Mouse (Mus musculus): ENCODE measurements around the gene 1700019N19Rik. TPM values are rescaled to one million over a fixed set of nuclear protein-coding genes. Genes with fewer than 3 reads are reported as not detected.

Gene 1700019N19Rik
- polyA plus RNA-seq, 1 experiment, result not detected

DNA sequence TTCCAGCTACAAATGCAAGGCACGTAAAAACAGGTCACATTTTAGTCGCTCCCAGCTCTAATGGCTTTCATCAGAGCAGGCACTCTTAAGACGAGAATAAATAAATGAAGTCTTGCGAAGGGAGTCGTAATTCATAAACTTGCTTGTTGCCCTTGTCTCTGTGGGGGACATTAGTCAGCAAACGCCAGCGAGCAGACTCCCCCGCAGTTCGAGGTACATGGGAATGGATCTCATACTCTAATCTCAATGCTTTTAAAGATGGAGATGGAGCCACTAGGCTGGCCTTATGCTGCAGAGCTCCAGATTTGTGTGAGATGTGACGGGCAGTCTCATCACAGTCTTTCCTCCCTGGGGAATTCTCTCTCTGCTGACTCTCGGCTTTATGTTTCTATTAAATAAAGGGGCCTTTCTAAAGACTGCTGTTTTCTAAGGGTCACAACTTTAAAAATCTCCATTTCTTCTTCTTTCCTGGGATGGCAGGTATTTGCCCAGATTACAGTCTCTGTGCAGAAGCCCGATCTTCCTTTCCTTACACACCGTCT, 39.4 kb upstream of the 1700019N19Rik start:
- Histone ChIP-seq H3K27me3 (ENCODE audit: control insufficient read depth, insufficient read depth, low read length, poor library complexity, severe bottlenecking) (no peaks in the 10 kb centered on the region), H3K4me3 (ENCODE audit: low read depth, low read length) (no peak overlapping the region), H3K36me3 (ENCODE audit: control insufficient read depth, insufficient read depth, low read length, poor library complexity, severe bottlenecking) (no peaks in the 10 kb centered on the region), H3K9me3 (replicated peaks; ENCODE audit: control insufficient read depth, insufficient read depth, low read length, poor library complexity, severe bottlenecking) (no peaks in the 10 kb centered on the region), H3K4me1 (ENCODE audit: control insufficient read depth, insufficient read depth, low read length) (no peaks in the 10 kb centered on the region), H3K9ac (ENCODE audit: low read depth, poor library complexity, severe bottlenecking) (no peak overlapping the region), H3K27ac (ENCODE audit: insufficient read depth, low read length) (no peak overlapping the region)
- TF ChIP-seq CTCF (IDR thresholded peaks at IDR 0.05; ENCODE audit: low read depth, low read length) (no peak), EP300 (IDR thresholded peaks at IDR 0.05; ENCODE audit: insufficient read depth, low read depth, low read length) (no peak), POLR2A (IDR thresholded peaks at IDR 0.05; ENCODE audit: insufficient read depth, low read length) (no peak)

DNA sequence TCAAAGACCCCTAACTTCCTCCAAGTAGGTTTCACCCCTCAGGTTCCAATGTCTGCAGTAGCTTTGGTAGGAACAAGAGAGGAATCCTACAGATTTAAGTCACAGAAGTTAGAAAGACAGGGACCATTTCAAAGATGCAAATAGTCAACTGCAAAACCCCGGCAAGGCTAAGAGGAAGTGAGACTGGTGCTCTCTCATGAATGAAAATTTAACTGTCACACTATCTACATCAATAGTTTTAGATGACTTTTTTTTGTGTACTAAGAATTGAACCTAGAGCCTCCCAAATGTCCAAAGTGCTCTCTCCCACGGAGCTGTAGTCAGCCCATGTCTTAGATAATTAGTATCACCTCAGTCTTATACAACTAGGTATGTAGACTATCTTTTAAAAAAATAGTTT, 38.7 kb upstream of the 1700019N19Rik start:
- Histone ChIP-seq H3K4me3 (ENCODE audit: low read depth, low read length) (no peak overlapping the region), H3K4me1 (ENCODE audit: control insufficient read depth, insufficient read depth, low read length) (no peaks in the 10 kb centered on the region), H3K27ac (ENCODE audit: insufficient read depth, low read length) (no peak overlapping the region), H3K9ac (ENCODE audit: low read depth, poor library complexity, severe bottlenecking) (no peak overlapping the region), H3K36me3 (ENCODE audit: control insufficient read depth, insufficient read depth, low read length, poor library complexity, severe bottlenecking) (no peaks in the 10 kb centered on the region), H3K27me3 (ENCODE audit: control insufficient read depth, insufficient read depth, low read length, poor library complexity, severe bottlenecking) (no peaks in the 10 kb centered on the region), H3K9me3 (replicated peaks; ENCODE audit: control insufficient read depth, insufficient read depth, low read length, poor library complexity, severe bottlenecking) (no peaks in the 10 kb centered on the region)
- TF ChIP-seq POLR2A (IDR thresholded peaks at IDR 0.05; ENCODE audit: insufficient read depth, low read length) (no peak), CTCF (IDR thresholded peaks at IDR 0.05; ENCODE audit: low read depth, low read length) (no peak), EP300 (IDR thresholded peaks at IDR 0.05; ENCODE audit: insufficient read depth, low read depth, low read length) (no peak)

DNA sequence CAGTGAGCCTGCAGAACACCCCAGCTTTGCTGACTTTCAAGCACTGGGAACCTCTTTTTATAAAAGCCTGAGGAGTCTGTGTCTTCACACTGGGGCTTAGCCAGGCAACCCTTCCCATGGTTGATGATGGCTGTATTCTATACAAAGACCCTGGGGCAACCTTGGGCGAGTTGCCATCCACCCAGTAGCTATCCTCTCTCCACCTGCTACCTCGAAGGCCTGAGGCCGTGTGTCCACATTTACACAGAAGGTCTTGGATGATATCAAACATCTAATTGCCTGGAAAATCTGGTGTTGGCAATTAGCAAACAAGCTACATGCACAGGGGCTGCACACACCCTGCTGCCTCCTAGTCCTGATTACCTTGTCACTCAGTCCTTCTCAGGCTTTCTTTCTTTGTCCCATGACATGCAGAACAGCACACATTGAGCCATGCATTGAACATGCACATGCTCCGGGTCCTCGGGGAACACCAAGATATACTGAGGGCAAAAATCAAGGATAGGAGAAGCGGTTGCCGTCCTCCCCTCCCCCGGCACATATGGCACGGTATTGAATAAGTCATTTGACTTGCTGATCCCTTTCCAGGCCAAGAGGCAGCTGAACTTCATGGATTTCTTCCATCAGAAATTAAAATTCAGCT, 37.1 kb upstream of the 1700019N19Rik start:
- Histone ChIP-seq H3K36me3 (ENCODE audit: control insufficient read depth, insufficient read depth, low read length, poor library complexity, severe bottlenecking) (no peaks in the 10 kb centered on the region), H3K27ac (ENCODE audit: insufficient read depth, low read length) (no peak overlapping the region), H3K4me1 (ENCODE audit: control insufficient read depth, insufficient read depth, low read length) (no peaks in the 10 kb centered on the region), H3K4me3 (ENCODE audit: low read depth, low read length) (no peak overlapping the region), H3K27me3 (ENCODE audit: control insufficient read depth, insufficient read depth, low read length, poor library complexity, severe bottlenecking) (no peaks in the 10 kb centered on the region), H3K9me3 (replicated peaks; ENCODE audit: control insufficient read depth, insufficient read depth, low read length, poor library complexity, severe bottlenecking) (no peaks in the 10 kb centered on the region), H3K9ac (ENCODE audit: low read depth, poor library complexity, severe bottlenecking) (no peak overlapping the region)
- TF ChIP-seq POLR2A (IDR thresholded peaks at IDR 0.05; ENCODE audit: insufficient read depth, low read length), result no peak
- no peak for TF ChIP-seq CTCF (IDR thresholded peaks at IDR 0.05; ENCODE audit: low read depth, low read length)
- no peak for TF ChIP-seq EP300 (IDR thresholded peaks at IDR 0.05; ENCODE audit: insufficient read depth, low read depth, low read length)

DNA sequence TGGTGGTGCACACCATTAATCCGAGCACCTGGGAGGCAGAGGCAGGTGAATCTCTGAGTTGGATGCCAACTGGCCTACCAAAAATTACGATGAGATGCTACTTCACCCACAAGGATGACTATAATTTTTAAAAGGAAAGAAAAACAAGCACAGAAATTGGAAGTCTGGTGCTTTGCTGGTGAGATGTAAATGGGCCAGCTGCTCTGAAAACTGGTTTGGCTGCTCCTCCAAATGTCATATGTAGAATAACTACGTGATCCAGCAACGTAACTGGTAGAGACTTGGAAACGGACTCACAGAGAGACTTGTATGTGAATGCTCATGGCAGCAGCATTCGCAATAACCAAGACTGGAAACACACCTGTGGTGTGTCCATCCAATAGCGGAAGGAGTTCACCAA, 35.9 kb upstream of the 1700019N19Rik start:
- Histone ChIP-seq H3K27ac (ENCODE audit: insufficient read depth, low read length) (no peak overlapping the region), H3K4me1 (ENCODE audit: control insufficient read depth, insufficient read depth, low read length) (no peaks in the 10 kb centered on the region), H3K4me3 (ENCODE audit: low read depth, low read length) (no peak overlapping the region), H3K9ac (ENCODE audit: low read depth, poor library complexity, severe bottlenecking) (no peak overlapping the region), H3K36me3 (ENCODE audit: control insufficient read depth, insufficient read depth, low read length, poor library complexity, severe bottlenecking) (no peaks in the 10 kb centered on the region), H3K9me3 (replicated peaks; ENCODE audit: control insufficient read depth, insufficient read depth, low read length, poor library complexity, severe bottlenecking) (no peaks in the 10 kb centered on the region), H3K27me3 (ENCODE audit: control insufficient read depth, insufficient read depth, low read length, poor library complexity, severe bottlenecking) (no peaks in the 10 kb centered on the region)
- TF ChIP-seq CTCF (IDR thresholded peaks at IDR 0.05; ENCODE audit: low read depth, low read length), result no peak

DNA sequence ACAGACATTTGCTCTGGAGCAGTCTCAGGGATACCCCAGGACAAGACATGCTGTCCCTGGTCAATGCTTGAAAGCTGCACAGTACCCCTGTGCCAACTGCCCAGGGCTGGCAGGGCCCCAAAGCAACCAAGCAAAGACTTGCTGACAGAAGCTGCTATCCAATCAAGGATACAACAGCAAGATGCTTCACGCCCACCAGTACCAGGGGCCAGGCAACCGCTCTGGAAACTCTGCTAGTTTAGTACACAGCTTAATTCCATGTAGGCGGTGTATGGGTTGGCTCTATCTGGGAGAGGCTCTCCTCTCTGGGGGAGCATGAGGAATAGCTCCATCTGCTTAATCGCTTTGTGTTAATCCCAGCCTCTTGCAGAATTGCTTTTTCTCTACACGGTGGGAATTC, 35.3 kb upstream of the 1700019N19Rik start:
- Histone ChIP-seq H3K27me3 (ENCODE audit: control insufficient read depth, insufficient read depth, low read length, poor library complexity, severe bottlenecking) (no peaks in the 10 kb centered on the region), H3K27ac (ENCODE audit: insufficient read depth, low read length) (no peak overlapping the region), H3K4me3 (ENCODE audit: low read depth, low read length) (no peak overlapping the region), H3K4me1 (ENCODE audit: control insufficient read depth, insufficient read depth, low read length) (no peaks in the 10 kb centered on the region), H3K9ac (ENCODE audit: low read depth, poor library complexity, severe bottlenecking) (no peak overlapping the region), H3K9me3 (replicated peaks; ENCODE audit: control insufficient read depth, insufficient read depth, low read length, poor library complexity, severe bottlenecking) (no peaks in the 10 kb centered on the region), H3K36me3 (ENCODE audit: control insufficient read depth, insufficient read depth, low read length, poor library complexity, severe bottlenecking) (no peaks in the 10 kb centered on the region)
- TF ChIP-seq POLR2A (IDR thresholded peaks at IDR 0.05; ENCODE audit: insufficient read depth, low read length) (no peak), CTCF (IDR thresholded peaks at IDR 0.05; ENCODE audit: low read depth, low read length) (no peak), EP300 (IDR thresholded peaks at IDR 0.05; ENCODE audit: insufficient read depth, low read depth, low read length) (no peak)

DNA sequence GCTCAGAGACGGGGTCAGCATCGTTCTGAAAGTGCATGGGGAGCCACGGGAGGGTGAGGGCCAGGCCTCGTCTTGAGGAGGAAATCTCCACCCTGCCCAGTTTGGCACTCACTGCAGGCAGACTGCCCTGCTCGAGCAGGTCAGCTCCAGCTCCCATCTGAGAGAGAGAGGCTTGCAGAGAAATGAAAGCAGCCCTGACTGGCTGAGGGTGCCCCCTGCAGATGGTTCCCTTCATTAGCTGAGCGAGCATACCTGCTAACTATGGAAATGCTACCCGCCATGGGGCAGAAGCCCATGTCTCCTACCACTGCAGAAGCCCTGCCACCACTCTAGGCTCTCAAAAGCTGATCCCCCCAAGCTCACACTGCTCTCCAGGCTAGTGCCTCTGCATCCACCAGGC, 33.4 kb upstream of the 1700019N19Rik start:
- H3K9me3 ChIP-seq (replicated peaks; ENCODE audit: control insufficient read depth, insufficient read depth, low read length, poor library complexity, severe bottlenecking), result no peaks in the 10 kb centered on the region
- TF ChIP-seq EP300 (IDR thresholded peaks at IDR 0.05; ENCODE audit: insufficient read depth, low read depth, low read length), result no peak
- TF ChIP-seq POLR2A (IDR thresholded peaks at IDR 0.05; ENCODE audit: insufficient read depth, low read length), result no peak
- TF ChIP-seq CTCF (IDR thresholded peaks at IDR 0.05; ENCODE audit: low read depth, low read length), result no peak
- H3K27me3 ChIP-seq (ENCODE audit: control insufficient read depth, insufficient read depth, low read length, poor library complexity, severe bottlenecking), result no peaks in the 10 kb centered on the region
- H3K36me3 ChIP-seq (ENCODE audit: control insufficient read depth, insufficient read depth, low read length, poor library complexity, severe bottlenecking), result no peaks in the 10 kb centered on the region
- H3K4me1 ChIP-seq (ENCODE audit: control insufficient read depth, insufficient read depth, low read length), result no peaks in the 10 kb centered on the region
- H3K4me3 ChIP-seq (ENCODE audit: low read depth, low read length), result no peak overlapping the region
- no peak overlapping the region for H3K27ac ChIP-seq (ENCODE audit: insufficient read depth, low read length)
- H3K9ac ChIP-seq (ENCODE audit: low read depth, poor library complexity, severe bottlenecking), result no peak overlapping the region

Measured in ES-Bruce4 (cell line).